Mouse (Mus musculus): ENCODE results near the gene Nkpd1.

Nkpd1 gene
- long read RNA-seq, experiment 1: 0 reads
- long read RNA-seq, experiment 2, partial matches to known transcripts: 0 of 1 reads
- long read RNA-seq, experiment 2, other reads (novel, unspliced or antisense): 1 of 1 reads

GRCm38 (mm10) chr7:19517652-19518365, at the start of gene Nkpd1:
Gene Nkpd1, plus strand, starts transcription at chr7:19517838.
- intact Hi-C loops (cut with DNase I): loop anchor here (10.0 kb wide), 1 partner anchor 113 kb away; the partner anchor contains the start of genes Ckm and Klc3

- intact Hi-C loops (cut with DNase I): no loop called here
Measured at GRCm38 (mm10) chr7:19468279-19468678, 49.4 kb upstream of the Nkpd1 start.

- intact Hi-C loops (cut with DNase I): no loop called here
Measured at GRCm38 (mm10) chr7:19469404-19469803, 48.2 kb upstream of the Nkpd1 start.

DNA sequence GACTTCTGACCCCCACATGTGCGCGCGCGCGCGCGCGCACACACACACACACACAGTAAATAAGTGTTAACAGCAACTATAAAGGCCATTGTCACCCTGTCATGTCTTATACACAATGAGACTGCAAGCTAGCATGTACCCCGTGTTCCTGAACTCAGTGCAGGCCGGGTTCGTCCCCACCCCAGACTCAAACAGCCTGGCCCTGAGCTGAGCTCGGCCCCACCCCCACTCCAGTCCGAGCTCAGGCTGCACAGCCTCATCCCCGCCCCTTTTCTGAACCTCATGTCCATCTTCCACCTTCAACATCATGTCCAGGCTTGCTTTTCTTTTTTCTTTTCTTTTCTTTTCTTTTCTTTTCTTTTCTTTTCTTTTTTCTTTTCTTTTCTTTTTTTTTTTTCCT, 47.3 kb upstream of the Nkpd1 start:
- intact Hi-C loops (cut with DNase I): no loop called here

DNA sequence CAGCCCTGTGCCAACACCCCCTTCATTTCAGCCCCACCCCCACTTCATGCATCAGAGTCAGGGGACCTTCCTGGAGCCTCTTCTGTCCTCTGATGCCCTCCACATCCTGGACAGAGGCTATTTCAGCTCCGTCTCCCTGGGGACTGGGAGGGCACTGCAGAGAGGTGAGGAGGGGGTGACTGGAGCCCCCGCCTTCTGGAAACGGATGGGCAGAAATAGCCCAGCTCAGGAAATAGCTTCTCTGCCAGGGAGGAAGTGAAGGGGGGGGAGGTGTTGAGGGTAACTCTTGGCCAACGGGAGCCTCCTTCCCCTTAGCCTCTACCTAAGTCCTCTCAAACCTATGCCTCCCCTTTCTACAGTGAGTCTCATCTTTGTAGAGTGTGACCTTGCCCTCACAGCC, 45.2 kb upstream of the Nkpd1 start:
- intact Hi-C loops (cut with DNase I): no loop called here

GRCm38 (mm10) chr7:19473875-19474443, 43.7 kb upstream of the Nkpd1 start:
- intact Hi-C loops (cut with DNase I): no loop called here

DNA sequence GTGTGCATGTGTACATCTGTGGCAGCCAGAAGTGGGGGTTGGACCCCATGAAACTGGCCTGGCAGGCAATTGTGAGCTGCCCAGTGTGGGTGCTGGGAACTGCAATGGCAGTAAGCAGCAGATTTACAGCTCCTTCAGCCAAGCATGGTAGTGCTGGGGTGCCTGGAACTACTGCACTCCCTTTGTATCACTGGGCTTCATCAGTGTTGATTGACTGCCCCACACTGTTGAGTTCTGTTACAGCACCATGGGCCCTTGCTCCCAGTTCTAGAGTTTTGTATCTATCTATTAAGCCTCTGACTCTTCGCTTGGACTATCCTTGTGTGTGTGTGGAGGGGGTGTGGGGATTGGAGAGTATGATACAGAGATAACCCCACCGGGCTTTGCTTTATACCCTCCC, 40.6 kb upstream of the Nkpd1 start:
- intact Hi-C loops (cut with DNase I): no loop called here

DNA sequence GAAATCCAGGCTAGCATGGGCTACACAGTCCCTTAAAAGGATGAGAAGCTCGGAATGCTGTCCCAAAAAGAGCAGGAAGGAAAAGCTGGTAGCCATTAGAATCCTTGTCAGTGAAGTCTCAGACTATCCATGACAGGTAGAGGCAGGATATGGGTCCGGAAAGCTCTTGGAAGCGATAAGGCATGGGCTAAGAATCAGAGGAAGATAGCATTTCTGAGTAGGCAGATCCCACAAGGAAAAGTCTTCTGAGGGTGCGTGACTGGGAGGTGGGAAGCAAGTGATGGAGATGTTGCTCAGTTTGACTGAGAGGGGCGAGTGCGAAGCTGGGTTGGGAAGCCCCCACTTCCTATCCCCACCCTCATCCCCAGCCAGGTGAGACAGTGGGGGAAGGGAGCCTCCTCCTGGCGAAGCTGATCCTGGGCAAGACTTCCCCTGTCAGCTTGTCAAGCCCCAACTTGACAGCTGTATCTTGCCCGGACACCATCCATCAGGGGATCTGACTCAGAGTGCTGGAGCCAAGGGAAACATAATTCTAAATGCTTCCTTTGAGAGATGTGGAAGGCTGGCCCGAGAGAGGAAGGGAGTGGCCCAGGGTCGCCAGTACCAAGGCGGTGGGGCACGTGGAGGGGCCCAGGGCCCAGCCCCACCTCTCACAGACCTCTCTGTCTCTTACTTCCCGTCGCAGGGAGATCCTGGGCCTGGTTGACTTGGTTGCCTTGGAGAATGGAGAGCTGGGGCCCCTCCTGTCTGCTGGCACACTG, 39.8 kb upstream of the Nkpd1 start:
- intact Hi-C loops (cut with DNase I): no loop called here

DNA sequence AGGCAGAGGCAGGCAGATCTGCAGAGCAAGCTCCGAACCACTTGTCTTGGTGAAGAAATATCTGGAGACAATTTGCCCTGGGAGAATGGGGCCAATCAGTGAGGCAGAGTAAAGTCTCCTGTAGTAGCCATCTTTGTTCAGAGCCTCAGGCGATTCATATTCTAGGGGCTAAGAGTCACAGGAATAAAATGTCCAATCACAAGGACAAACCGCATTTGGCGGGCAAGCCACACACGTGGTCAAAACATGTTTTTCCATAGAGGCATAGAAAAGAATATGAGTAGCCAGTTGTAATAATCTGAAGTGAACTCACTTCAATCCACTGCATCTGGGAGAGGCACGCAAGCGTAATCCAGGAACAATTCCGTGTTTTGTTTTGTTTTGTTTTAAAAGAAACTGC, 34.4 kb upstream of the Nkpd1 start:
- intact Hi-C loops (cut with DNase I): no loop called here

DNA sequence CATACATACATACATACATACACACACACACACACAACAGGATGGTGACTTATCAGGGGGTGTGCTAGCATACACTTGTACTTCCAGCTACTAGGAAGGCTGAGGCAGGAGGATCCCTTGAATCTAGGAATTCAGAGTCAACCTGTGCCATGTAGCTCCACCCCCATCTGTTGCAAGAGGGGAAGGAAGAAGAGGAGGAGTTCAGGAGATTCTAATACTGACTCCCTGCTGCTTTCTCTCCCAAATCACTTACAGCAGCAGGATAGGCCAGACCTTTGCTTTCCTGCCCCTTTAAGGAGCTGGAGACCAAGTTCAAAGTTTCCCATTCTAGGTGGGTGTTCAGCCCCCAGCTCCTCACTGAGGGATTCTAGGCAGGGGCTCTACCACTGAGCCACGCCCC, 32.1 kb upstream of the Nkpd1 start:
- intact Hi-C loops (cut with DNase I): no loop called here

GRCm38 (mm10) chr7:19486549-19486948, 31.1 kb upstream of the Nkpd1 start:
- intact Hi-C loops (cut with DNase I): no loop called here

DNA sequence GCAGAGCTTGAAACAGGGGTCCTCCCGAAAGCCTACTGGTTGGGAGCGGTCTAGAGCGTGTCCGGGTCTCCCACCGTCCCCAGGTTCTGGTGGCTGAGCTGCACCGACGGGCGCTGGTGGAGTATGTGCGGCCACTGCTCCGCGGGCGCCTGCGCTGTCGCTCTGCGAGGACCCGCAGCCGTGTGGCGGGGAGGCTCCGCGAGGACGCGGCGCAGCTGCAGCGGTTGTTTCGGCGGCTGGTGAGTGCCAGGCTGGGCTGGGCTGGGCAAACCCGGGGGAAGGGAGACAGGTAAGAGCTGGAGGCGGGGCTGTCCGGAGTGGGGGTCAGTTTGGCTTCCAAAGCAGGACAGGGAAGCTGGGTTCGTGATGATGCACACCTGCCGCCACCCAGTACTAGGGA, 28.1 kb upstream of the Nkpd1 start:
- intact Hi-C loops (cut with DNase I): no loop called here

- intact Hi-C loops (cut with DNase I): no loop called here
Measured at GRCm38 (mm10) chr7:19491731-19492130, 25.9 kb upstream of the Nkpd1 start.

DNA sequence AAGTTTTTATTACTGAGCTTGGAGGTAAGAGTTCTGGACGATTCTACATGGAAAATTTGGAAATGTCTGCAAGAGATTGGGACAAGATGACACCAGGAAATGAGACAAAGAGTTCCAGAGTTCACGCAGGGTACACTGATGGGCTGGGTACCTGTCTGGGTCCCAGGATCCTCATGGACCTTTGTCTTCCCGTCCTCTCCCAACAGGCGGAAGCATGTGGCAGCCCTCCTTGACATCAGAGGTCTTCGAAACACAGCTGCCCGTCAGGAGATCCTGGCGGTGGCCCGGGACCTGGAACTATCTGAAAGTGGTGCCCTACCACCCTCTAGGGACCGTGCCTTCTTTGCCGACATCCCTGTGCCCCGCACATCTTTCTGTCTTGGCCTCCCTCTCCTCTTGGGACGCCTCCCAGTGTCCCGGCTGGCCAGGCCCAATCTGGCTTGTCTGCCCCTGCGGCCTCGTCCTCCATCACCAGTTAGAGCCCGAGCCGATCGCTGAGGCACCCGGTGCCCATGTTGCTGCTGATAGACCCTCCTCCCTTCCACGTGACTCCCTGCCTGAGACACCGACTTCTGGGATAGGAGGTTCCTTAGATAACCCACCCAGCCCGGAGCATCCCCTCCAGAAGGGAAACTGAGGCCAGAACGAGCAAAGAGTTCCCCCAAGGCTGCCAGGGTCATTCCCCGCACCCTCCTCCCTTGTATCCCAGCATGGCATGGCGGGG, 22.7 kb upstream of the Nkpd1 start:
- intact Hi-C loops (cut with DNase I): no loop called here

- intact Hi-C loops (cut with DNase I): no loop called here
Measured at GRCm38 (mm10) chr7:19495521-19496213, 22.0 kb upstream of the Nkpd1 start.

DNA sequence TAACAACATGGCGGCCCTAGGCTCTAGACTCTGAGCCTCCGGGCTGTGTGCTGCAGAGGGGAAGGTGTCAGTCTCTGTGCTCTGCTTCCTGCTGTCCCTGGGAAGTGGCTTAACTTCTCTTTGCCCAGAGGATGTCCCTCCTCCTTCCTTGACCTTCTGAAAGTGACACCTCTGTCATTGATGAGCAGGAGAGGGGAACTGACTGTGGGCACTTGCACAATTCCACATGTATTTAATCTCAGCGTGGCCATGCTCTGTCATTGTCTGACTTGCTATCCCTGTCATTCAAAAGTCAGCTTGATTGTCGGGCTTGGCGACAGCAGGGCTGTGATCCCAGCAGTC, 21.5 kb upstream of the Nkpd1 start:
- intact Hi-C loops (cut with DNase I): no loop called here

- intact Hi-C loops (cut with DNase I): no loop called here
Measured at GRCm38 (mm10) chr7:19498326-19498725, 19.3 kb upstream of the Nkpd1 start.

GRCm38 (mm10) chr7:19500420-19501363, 16.9 kb upstream of the Nkpd1 start:
- intact Hi-C loops (cut with DNase I): no loop called here

- intact Hi-C loops (cut with DNase I): no loop called here
Measured at GRCm38 (mm10) chr7:19501658-19502057, 16.0 kb upstream of the Nkpd1 start.

GRCm38 (mm10) chr7:19503481-19504068, 14.1 kb upstream of the Nkpd1 start:
- intact Hi-C loops (cut with DNase I): no loop called here
